Mouse (Mus musculus): ENCODE results near the gene Klk6. TPM values are rescaled to one million over a fixed set of nuclear protein-coding genes. Genes with fewer than 3 reads are reported as not detected.

Klk6 gene
- polyA plus RNA-seq, 2 experiments = not detected

GRCm38 (mm10) chr7:43815211-43815610 is 9.1 kb upstream of the Klk6 start:
- no peak for TF ChIP-seq CTCF (IDR thresholded peaks at IDR 0.05; ENCODE audit: low read depth)
- no peak for TF ChIP-seq EP300 (IDR thresholded peaks at IDR 0.05; ENCODE audit: low read depth)
- WGBS (ENCODE audit: insufficient replicate concordance) = 59% methylated on average over 7 of the region's 7 CpGs

GRCm38 (mm10) chr7:43816746-43817145 is 7.6 kb upstream of the Klk6 start:
- Histone ChIP-seq H3K27me3 (ENCODE audit: control insufficient read depth, insufficient read depth, low read length) (no peaks in the 10 kb centered on the region), H3K9ac (replicated peaks) (no peak overlapping the region), H3K4me1 (replicated peaks; ENCODE audit: control insufficient read depth in 2 of 2, insufficient read depth in 2 of 2, low read length in 1 of 2) (no peaks in the 10 kb centered on the region), H3K36me3 (replicated peaks; ENCODE audit: control insufficient read depth, insufficient read depth, low read depth) (no peaks in the 10 kb centered on the region), H3K4me3 (ENCODE audit: insufficient read depth in 1 of 2, low read depth in 2 of 2, low read length in 2 of 2) (no peak overlapping the region), H3K27ac (no peak overlapping the region), H3K9me3 (ENCODE audit: control insufficient read depth, low read length) (no peaks in the 10 kb centered on the region), H3K4me2 (ENCODE audit: low read depth) (no peak overlapping the region)
- ATAC-seq (ENCODE audit: insufficient read depth) = no peak
- DNase-seq (ENCODE audit: low read depth in 3 of 3, low spot score in 3 of 3) = no peak
- TF ChIP-seq EP300 (IDR thresholded peaks at IDR 0.05; ENCODE audit: low read depth) (no peak), CTCF (IDR thresholded peaks at IDR 0.05; ENCODE audit: low read depth) (no peak)

More at GRCm38 (mm10) chr7:43815211-43815610, 9.1 kb upstream of the Klk6 start:
- H3K36me3 ChIP-seq (replicated peaks; ENCODE audit: control insufficient read depth, insufficient read depth, low read depth) = no peaks in the 10 kb centered on the region
- no peaks in the 10 kb centered on the region for H3K9me3 ChIP-seq (ENCODE audit: control insufficient read depth, low read length)
- no peak for ATAC-seq (ENCODE audit: insufficient read depth)
- no peak overlapping the region for H3K9ac ChIP-seq (replicated peaks)
- no peak overlapping the region for H3K27ac ChIP-seq
- no peak overlapping the region for H3K4me3 ChIP-seq (ENCODE audit: insufficient read depth in 1 of 2, low read depth in 2 of 2, low read length in 2 of 2)
- H3K27me3 ChIP-seq (ENCODE audit: control insufficient read depth, insufficient read depth, low read length) = no peaks in the 10 kb centered on the region
- H3K4me2 ChIP-seq (ENCODE audit: low read depth) = no peak overlapping the region
- no peak for DNase-seq (ENCODE audit: low read depth in 3 of 3, low spot score in 3 of 3)
- H3K4me1 ChIP-seq (replicated peaks; ENCODE audit: control insufficient read depth in 2 of 2, insufficient read depth in 2 of 2, low read length in 1 of 2) = no peaks in the 10 kb centered on the region

- no peak overlapping the region for H3K4me2 ChIP-seq (ENCODE audit: low read depth)
- TF ChIP-seq EP300 (IDR thresholded peaks at IDR 0.05; ENCODE audit: low read depth) (no peak), CTCF (IDR thresholded peaks at IDR 0.05; ENCODE audit: low read depth) (no peak)
- no peak overlapping the region for H3K9ac ChIP-seq (replicated peaks)
- H3K9me3 ChIP-seq (ENCODE audit: control insufficient read depth, low read length) = no peaks in the 10 kb centered on the region
- no peaks in the 10 kb centered on the region for H3K4me1 ChIP-seq (replicated peaks; ENCODE audit: control insufficient read depth in 2 of 2, insufficient read depth in 2 of 2, low read length in 1 of 2)
- H3K27ac ChIP-seq = no peak overlapping the region
- no peaks in the 10 kb centered on the region for H3K36me3 ChIP-seq (replicated peaks; ENCODE audit: control insufficient read depth, insufficient read depth, low read depth)
- no peaks in the 10 kb centered on the region for H3K27me3 ChIP-seq (ENCODE audit: control insufficient read depth, insufficient read depth, low read length)
- H3K4me3 ChIP-seq (ENCODE audit: insufficient read depth in 1 of 2, low read depth in 2 of 2, low read length in 2 of 2) = no peak overlapping the region
- WGBS (ENCODE audit: insufficient replicate concordance) = 75% methylated on average over 7 of the region's 7 CpGs
- ATAC-seq (ENCODE audit: insufficient read depth) (no peak), DNase-seq (ENCODE audit: low read depth in 3 of 3, low spot score in 3 of 3) (no peak)
Observed at GRCm38 (mm10) chr7:43821581-43821980, 2.7 kb upstream of the Klk6 start.

GRCm38 (mm10) chr7:43826056-43826455 is 1.8 kb downstream of the Klk6 start:
- no peaks in the 10 kb centered on the region for H3K27me3 ChIP-seq (ENCODE audit: control insufficient read depth, insufficient read depth, low read length)

GRCm38 (mm10) chr7:43827706-43828105 is 3.4 kb downstream of the Klk6 start:
- Histone ChIP-seq H3K27me3 (ENCODE audit: control insufficient read depth, insufficient read depth, low read length) (no peaks in the 10 kb centered on the region), H3K4me1 (replicated peaks; ENCODE audit: control insufficient read depth in 2 of 2, insufficient read depth in 2 of 2, low read length in 1 of 2) (no peaks in the 10 kb centered on the region), H3K36me3 (replicated peaks; ENCODE audit: control insufficient read depth, insufficient read depth, low read depth) (no peaks in the 10 kb centered on the region), H3K4me3 (ENCODE audit: insufficient read depth in 1 of 2, low read depth in 2 of 2, low read length in 2 of 2) (no peak overlapping the region), H3K27ac (no peak overlapping the region), H3K9me3 (ENCODE audit: control insufficient read depth, low read length) (no peaks in the 10 kb centered on the region), H3K4me2 (ENCODE audit: low read depth) (no peak overlapping the region), H3K9ac (replicated peaks) (no peak overlapping the region)
- no peak for ATAC-seq (ENCODE audit: insufficient read depth)
- 59% methylated on average over 4 of the region's 4 CpGs for WGBS (ENCODE audit: insufficient replicate concordance)
- TF ChIP-seq CTCF (IDR thresholded peaks at IDR 0.05; ENCODE audit: low read depth) = no peak
- no peak for TF ChIP-seq EP300 (IDR thresholded peaks at IDR 0.05; ENCODE audit: low read depth)
- no peak for DNase-seq (ENCODE audit: low read depth in 3 of 3, low spot score in 3 of 3)

More at GRCm38 (mm10) chr7:43826056-43826455, 1.8 kb downstream of the Klk6 start:
- H3K36me3 ChIP-seq (replicated peaks; ENCODE audit: control insufficient read depth, insufficient read depth, low read depth) = no peaks in the 10 kb centered on the region
- TF ChIP-seq EP300 (IDR thresholded peaks at IDR 0.05; ENCODE audit: low read depth) = no peak
- no peak for TF ChIP-seq CTCF (IDR thresholded peaks at IDR 0.05; ENCODE audit: low read depth)
- DNase-seq (ENCODE audit: low read depth in 3 of 3, low spot score in 3 of 3) = no peak
- no peaks in the 10 kb centered on the region for H3K9me3 ChIP-seq (ENCODE audit: control insufficient read depth, low read length)
- no peak overlapping the region for H3K9ac ChIP-seq (replicated peaks)
- no peak overlapping the region for H3K4me3 ChIP-seq (ENCODE audit: insufficient read depth in 1 of 2, low read depth in 2 of 2, low read length in 2 of 2)
- H3K27ac ChIP-seq = no peak overlapping the region
- 61% methylated on average over 5 of the region's 5 CpGs for WGBS (ENCODE audit: insufficient replicate concordance)
- no peak for ATAC-seq (ENCODE audit: insufficient read depth)
- H3K4me2 ChIP-seq (ENCODE audit: low read depth) = no peak overlapping the region
- no peaks in the 10 kb centered on the region for H3K4me1 ChIP-seq (replicated peaks; ENCODE audit: control insufficient read depth in 2 of 2, insufficient read depth in 2 of 2, low read length in 1 of 2)

Data from liver, embryonic 14.5 days (tissue).